Comparison of ENCODE assay signal across 7 mouse cellular contexts in the genomic region with DNA sequence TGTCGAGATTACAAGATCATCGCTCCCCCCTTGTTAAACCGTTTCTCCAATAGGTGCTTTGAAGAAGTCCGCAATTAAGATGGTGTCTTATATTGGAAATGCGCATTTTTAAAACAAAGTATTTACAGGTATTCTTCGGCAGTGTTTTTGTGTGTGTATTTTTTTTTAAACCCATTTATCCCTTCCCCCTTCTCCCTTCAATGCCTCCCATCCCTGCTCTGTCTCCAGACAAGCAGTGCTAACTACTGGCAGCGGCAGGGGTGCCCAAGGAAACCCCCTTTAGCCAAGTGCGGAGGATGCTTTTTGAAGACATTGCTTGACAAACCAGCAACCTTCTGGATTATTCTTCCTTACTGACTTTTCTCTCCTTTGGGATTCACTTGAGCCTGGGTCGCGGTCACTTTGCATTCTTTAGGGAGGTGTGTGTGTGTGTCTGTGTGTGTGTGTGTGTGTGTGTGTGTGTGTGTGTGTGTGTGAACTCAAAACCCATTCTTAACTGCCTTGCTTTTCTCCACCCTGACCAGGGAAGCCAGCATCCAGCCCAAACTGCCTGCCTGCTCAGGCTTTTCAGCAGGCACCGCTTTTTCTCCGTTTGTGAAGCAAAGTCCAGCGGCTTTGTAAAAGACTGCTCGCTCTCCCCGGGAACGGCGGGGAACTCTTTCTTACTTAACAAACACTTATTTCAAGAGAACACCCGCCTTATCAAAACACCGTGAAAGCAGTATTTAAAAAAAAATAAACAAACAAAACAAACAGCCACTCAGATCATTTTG.
DNase-seq lines count a peak whose midpoint lies in the region; ATAC-seq lines count a peak whose summit lies in the region.

No protein-coding gene starts in this region.

- H3K4me2 ChIP-seq in hindbrain, embryonic 15.5 days, result peak overlapping the region; percentile 45
- H3K4me2 ChIP-seq in liver, embryonic 15.5 days, result peak overlapping the region; percentile 51

- 12% methylated on average over 19 of the region's 19 CpGs for WGBS in hindbrain, embryonic 15.5 days
- 26% methylated on average over 19 of the region's 19 CpGs for WGBS in liver, embryonic 15.5 days (ENCODE audit: insufficient replicate concordance)

- H3K9ac ChIP-seq in hindbrain, embryonic 15.5 days, result 0 out of 2 replicates have a peak overlapping the region, but pooled peaks have one; percentile 13
- no peak overlapping the region for H3K9ac ChIP-seq in liver, embryonic 15.5 days

- H3K4me1 ChIP-seq in hindbrain, embryonic 15.5 days (replicated peaks), result peaks cover 44% of the 10 kb centered on the region
- no peaks in the 10 kb centered on the region for H3K4me1 ChIP-seq in liver, embryonic 15.5 days (replicated peaks)

- H3K27me3 ChIP-seq in hindbrain, embryonic 15.5 days, result no peaks in the 10 kb centered on the region
- H3K27me3 ChIP-seq in liver, embryonic 15.5 days, result peaks cover 10% of the 10 kb centered on the region; the same call in 1 of the 2 replicates

- DNase-seq in ES-CJ7 (ENCODE audit: low read depth, low spot score) (peak; percentile 21), ZHBTc4 (ENCODE audit: low read depth, low spot score) (peak; percentile 37)
- no peak for DNase-seq in urinary bladder, postnatal 25 days (ENCODE audit: low spot score)
- no peak for DNase-seq in T-cell, adult 2 months (ENCODE audit: low spot score)
- no peak for DNase-seq in left cerebral cortex, adult 11 months (ENCODE audit: low spot score)

- peak overlapping the region; percentile 3 for H3K4me3 ChIP-seq in hindbrain, embryonic 15.5 days
- H3K4me3 ChIP-seq in liver, embryonic 15.5 days (replicated peaks), result peak overlapping the region; percentile 17; the same call in 1 of the 2 replicates

- no peak for ATAC-seq in hindbrain, embryonic 15.5 days (ENCODE audit: low FRiP score, low read depth)
- no peak for ATAC-seq in liver, embryonic 15.5 days (ENCODE audit: insufficient read depth)

- no peaks in the 10 kb centered on the region for H3K36me3 ChIP-seq in hindbrain, embryonic 15.5 days
- no peaks in the 10 kb centered on the region for H3K36me3 ChIP-seq in liver, embryonic 15.5 days (replicated peaks)

- H3K9me3 ChIP-seq in hindbrain, embryonic 15.5 days, result no peaks in the 10 kb centered on the region
- no peaks in the 10 kb centered on the region for H3K9me3 ChIP-seq in liver, embryonic 15.5 days (replicated peaks)

- H3K27ac ChIP-seq in hindbrain, embryonic 15.5 days (replicated peaks), result peak overlapping the region; percentile 40
- H3K27ac ChIP-seq in liver, embryonic 15.5 days (replicated peaks), result no peak overlapping the region

Comparison
In these comparisons a context has a peak if more than half of its experiments do, and no peak if none do; other contexts are left out.
1. DNase-seq: peak in ES-CJ7 (single experiment) and ZHBTc4 (single experiment); none in urinary bladder, postnatal 25 days (single experiment), T-cell, adult 2 months (single experiment) and left cerebral cortex, adult 11 months (single experiment).